ENCODE assay signal across 8 mouse cellular contexts in the genomic region with DNA sequence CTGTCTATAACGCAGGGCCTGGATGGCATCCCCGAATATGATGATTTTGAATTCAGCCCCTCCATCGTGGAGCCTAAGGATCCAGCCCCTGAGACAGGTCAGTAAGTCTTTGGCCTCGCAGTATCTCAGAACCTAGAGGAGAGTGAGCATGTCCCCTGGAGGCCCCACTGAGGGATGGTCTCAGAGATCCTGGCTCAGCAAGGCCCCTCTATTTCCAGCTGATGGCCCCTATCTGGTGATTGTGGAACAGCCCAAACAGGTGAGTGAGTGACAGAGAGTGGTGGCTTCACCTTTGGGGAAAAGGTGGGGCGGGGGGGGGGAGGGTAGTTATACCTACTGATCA. TPM values are rescaled to one million over a fixed set of nuclear protein-coding genes. Genes with fewer than 3 reads are reported as not detected.
A peak's percentile ranks its signal among the peaks of the same experiment; 100 is the strongest.
DNase-seq lines count a peak whose midpoint lies in the region; ATAC-seq and TF ChIP-seq lines count a peak whose summit lies in the region.

No protein-coding gene starts in this region.

- no peaks in the 10 kb centered on the region for H3K9me3 ChIP-seq in heart, embryonic 12.5 days (replicated peaks)
- no peaks in the 10 kb centered on the region for H3K9me3 ChIP-seq in E14TG2a.4 (ENCODE audit: low read length)
- no peaks in the 10 kb centered on the region for H3K9me3 ChIP-seq in forebrain, embryonic 16.5 days (ENCODE audit: control insufficient read depth, low read length)
- H3K9me3 ChIP-seq in liver, embryonic 14.5 days (ENCODE audit: control insufficient read depth, low read length), result no peaks in the 10 kb centered on the region

- peaks cover 38% of the 10 kb centered on the region for H3K27me3 ChIP-seq in heart, embryonic 12.5 days (replicated peaks)
- peaks cover 75% of the 10 kb centered on the region for H3K27me3 ChIP-seq in E14TG2a.4 (ENCODE audit: insufficient read depth, low read length)
- peaks cover 12% of the 10 kb centered on the region for H3K27me3 ChIP-seq in forebrain, embryonic 16.5 days (replicated peaks; ENCODE audit: control insufficient read depth, insufficient read depth, low read length)
- no peaks in the 10 kb centered on the region for H3K27me3 ChIP-seq in liver, embryonic 14.5 days (ENCODE audit: control insufficient read depth, insufficient read depth, low read length)

- peak overlapping the region; percentile 99 for H3K4me2 ChIP-seq in heart, embryonic 12.5 days
- peak overlapping the region; percentile 89 for H3K4me2 ChIP-seq in forebrain, embryonic 16.5 days (ENCODE audit: low read length)
- peak overlapping the region; percentile 90 for H3K4me2 ChIP-seq in liver, embryonic 14.5 days (ENCODE audit: low read depth)

- H3K4me1 ChIP-seq in heart, embryonic 12.5 days (replicated peaks), result peaks cover 25% of the 10 kb centered on the region
- H3K4me1 ChIP-seq in E14TG2a.4 (replicated peaks; ENCODE audit: low read depth, low read length), result peaks cover 47% of the 10 kb centered on the region
- peaks cover 31% of the 10 kb centered on the region for H3K4me1 ChIP-seq in forebrain, embryonic 16.5 days (replicated peaks; ENCODE audit: control insufficient read depth, insufficient read depth, low read length)
- peaks cover 7 to 11% of the 10 kb centered on the region in 2 experiments for H3K4me1 ChIP-seq in liver, embryonic 14.5 days (replicated peaks; ENCODE audit: control insufficient read depth in 2 of 2, insufficient read depth in 2 of 2, low read length in 1 of 2)

- intact Hi-C loops in left cerebral cortex, adult 2 months (cut with DNase I), result no loop called here

- ATAC-seq in heart, embryonic 12.5 days (ENCODE audit: insufficient number of reproducible peaks, low FRiP score), result no peak
- ATAC-seq in forebrain, embryonic 16.5 days, result no peak
- ATAC-seq in liver, embryonic 14.5 days (ENCODE audit: insufficient read depth), result no peak

- H3K36me3 ChIP-seq in heart, embryonic 12.5 days, result peaks cover 28% of the 10 kb centered on the region
- peaks cover 22% of the 10 kb centered on the region for H3K36me3 ChIP-seq in E14TG2a.4 (ENCODE audit: insufficient read depth, low read length)
- H3K36me3 ChIP-seq in forebrain, embryonic 16.5 days (ENCODE audit: control insufficient read depth, insufficient read depth), result no peaks in the 10 kb centered on the region
- H3K36me3 ChIP-seq in liver, embryonic 14.5 days (replicated peaks; ENCODE audit: control insufficient read depth, insufficient read depth, low read depth), result no peaks in the 10 kb centered on the region

- 57% methylated on average over 5 of the region's 5 CpGs for WGBS in heart, embryonic 12.5 days
- 52% methylated on average over 5 of the region's 5 CpGs for WGBS in forebrain, embryonic 16.5 days
- WGBS in liver, embryonic 14.5 days (ENCODE audit: insufficient replicate concordance), result 55% methylated on average over 5 of the region's 5 CpGs

- no peak overlapping the region for H3K27ac ChIP-seq in heart, embryonic 12.5 days (ENCODE audit: poor library complexity, severe bottlenecking)
- no peak overlapping the region for H3K27ac ChIP-seq in forebrain, embryonic 16.5 days (ENCODE audit: low read length)
- peak overlapping the region; percentile 18; the same call in 1 of the 2 replicates for H3K27ac ChIP-seq in liver, embryonic 14.5 days
- H3K27ac ChIP-seq in left cerebral cortex, adult 2 months, result no peak overlapping the region

- no peak for TF ChIP-seq EP300 in liver, embryonic 14.5 days (IDR thresholded peaks at IDR 0.05; ENCODE audit: low read depth)

- TF ChIP-seq CTCF in E14TG2a.4 (conservative IDR thresholded peaks at IDR 0.05; ENCODE audit: low read length), result no peak
- TF ChIP-seq CTCF in liver, embryonic 14.5 days (IDR thresholded peaks at IDR 0.05; ENCODE audit: low read depth), result no peak
- TF ChIP-seq CTCF in left cerebral cortex, adult 2 months (IDR thresholded peaks at IDR 0.05), result no peak

- H3K4me3 ChIP-seq in heart, embryonic 12.5 days, result peak overlapping the region; percentile 81
- H3K4me3 ChIP-seq in E14TG2a.4 (replicated peaks; ENCODE audit: low read length), result peak overlapping the region; percentile 87
- H3K4me3 ChIP-seq in forebrain, embryonic 16.5 days (replicated peaks; ENCODE audit: low read length), result no peak overlapping the region
- H3K4me3 ChIP-seq in liver, embryonic 14.5 days (ENCODE audit: insufficient read depth in 1 of 2, low read depth in 2 of 2, low read length in 2 of 2), result peak overlapping the region; percentile 81 to 84
- H3K4me3 ChIP-seq in left cerebral cortex, adult 2 months, result no peak overlapping the region

- DNase-seq in heart, adult 18-20 months, result no peak
- DNase-seq in liver, embryonic 14.5 days (ENCODE audit: low read depth in 3 of 3, low spot score in 3 of 3), result no peak
- no peak for DNase-seq in ovary, postnatal 10 days (ENCODE audit: low spot score)
- no peak for DNase-seq in left cerebral cortex, adult 2 months (ENCODE audit: extremely low spot score in 1 of 2, low spot score in 2 of 2)
- no peak for DNase-seq in testis, postnatal 10 days (ENCODE audit: low spot score)

- H3K9ac ChIP-seq in heart, embryonic 12.5 days, result peak overlapping the region; percentile 82
- H3K9ac ChIP-seq in forebrain, embryonic 16.5 days (replicated peaks; ENCODE audit: low read depth, low read length), result no peak overlapping the region
- peak overlapping the region; percentile 72 for H3K9ac ChIP-seq in liver, embryonic 14.5 days (replicated peaks)

RNA-seq across cellular contexts. Expression of a gene that starts 2.1 kb away (rescaled TPM):
- 7.2 and 7.6 TPM in 2 replicates for polyA plus RNA-seq in heart, embryonic 12.5 days (2016; fragmentation: Nextera tagmentation; extraction: Ambion mirVana)
- 10 to 100 TPM; 19.7 to 22.1 TPM for total RNA-seq in heart, adult 18-20 months (2021)
- 1.8 and 1.9 TPM in 2 replicates for polyA plus RNA-seq in forebrain, embryonic 16.5 days (2015; fragmentation: Nextera tagmentation; extraction: Ambion mirVana)
- 4.0 and 4.5 TPM in 2 replicates for polyA plus RNA-seq in liver, embryonic 14.5 days (2012; rRNA removed)
- 2.6 and 3.9 TPM in 2 replicates for polyA plus RNA-seq in liver, embryonic 14.5 days (2014; fragmentation: Nextera tagmentation; extraction: Ambion mirVana)
- 1 to 10 TPM; 2.9 to 3.3 TPM for total RNA-seq in left cerebral cortex, adult 2 months (2021)

RNA-seq across cellular contexts. Expression of a gene that starts 20.7 kb away (rescaled TPM):
- 12.0 and 13.4 TPM in 2 replicates for polyA plus RNA-seq in heart, embryonic 12.5 days (2016; fragmentation: Nextera tagmentation; extraction: Ambion mirVana)
- total RNA-seq in heart, adult 18-20 months (2021), result under 1 TPM; 0.51 to 0.60 TPM
- polyA plus RNA-seq in forebrain, embryonic 16.5 days (2015; fragmentation: Nextera tagmentation; extraction: Ambion mirVana), result 74.1 and 89.8 TPM in 2 replicates
- polyA plus RNA-seq in liver, embryonic 14.5 days (2012; rRNA removed), result 4.9 and 5.9 TPM in 2 replicates
- 4.9 and 6.2 TPM in 2 replicates for polyA plus RNA-seq in liver, embryonic 14.5 days (2014; fragmentation: Nextera tagmentation; extraction: Ambion mirVana)
- total RNA-seq in left cerebral cortex, adult 2 months (2021), result 100 to 1,000 TPM; 605 to 647 TPM

RNA-seq across cellular contexts. Expression of a gene that starts 21.7 kb away (rescaled TPM):
- polyA plus RNA-seq in heart, embryonic 12.5 days (2016; fragmentation: Nextera tagmentation; extraction: Ambion mirVana), result 9.9 and 10.0 TPM in 2 replicates
- total RNA-seq in heart, adult 18-20 months (2021), result 1 to 10 TPM; 6.5 to 6.9 TPM
- polyA plus RNA-seq in forebrain, embryonic 16.5 days (2015; fragmentation: Nextera tagmentation; extraction: Ambion mirVana), result 40.1 and 44.2 TPM in 2 replicates
- polyA plus RNA-seq in liver, embryonic 14.5 days (2012; rRNA removed), result 6.3 and 8.0 TPM in 2 replicates
- 10.0 and 12.5 TPM in 2 replicates for polyA plus RNA-seq in liver, embryonic 14.5 days (2014; fragmentation: Nextera tagmentation; extraction: Ambion mirVana)
- total RNA-seq in left cerebral cortex, adult 2 months (2021), result 10 to 100 TPM; 27.0 to 29.6 TPM

RNA-seq across cellular contexts. Expression of a gene that starts 32.3 kb away (rescaled TPM):
- 97.7 and 116 TPM in 2 replicates for polyA plus RNA-seq in heart, embryonic 12.5 days (2016; fragmentation: Nextera tagmentation; extraction: Ambion mirVana)
- total RNA-seq in heart, adult 18-20 months (2021), result 10 to 100 TPM; 91.4 to 92.1 TPM
- polyA plus RNA-seq in forebrain, embryonic 16.5 days (2015; fragmentation: Nextera tagmentation; extraction: Ambion mirVana), result 375 and 392 TPM in 2 replicates
- 35.3 and 54.9 TPM in 2 replicates for polyA plus RNA-seq in liver, embryonic 14.5 days (2012; rRNA removed)
- 76.6 and 79.2 TPM in 2 replicates for polyA plus RNA-seq in liver, embryonic 14.5 days (2014; fragmentation: Nextera tagmentation; extraction: Ambion mirVana)
- 100 to 1,000 TPM; 188 to 196 TPM for total RNA-seq in left cerebral cortex, adult 2 months (2021)

RNA-seq across cellular contexts. Expression of a gene that starts 34.7 kb away (rescaled TPM):
- polyA plus RNA-seq in heart, embryonic 12.5 days (2016; fragmentation: Nextera tagmentation; extraction: Ambion mirVana), result 4.3 and 4.4 TPM in 2 replicates
- total RNA-seq in heart, adult 18-20 months (2021), result 1 to 10 TPM; 3.7 to 4.0 TPM
- polyA plus RNA-seq in forebrain, embryonic 16.5 days (2015; fragmentation: Nextera tagmentation; extraction: Ambion mirVana), result 12.2 and 12.3 TPM in 2 replicates
- 9.5 and 12.5 TPM in 2 replicates for polyA plus RNA-seq in liver, embryonic 14.5 days (2012; rRNA removed)
- polyA plus RNA-seq in liver, embryonic 14.5 days (2014; fragmentation: Nextera tagmentation; extraction: Ambion mirVana), result 8.3 and 9.5 TPM in 2 replicates
- 10 to 100 TPM; 25.5 to 25.9 TPM for total RNA-seq in left cerebral cortex, adult 2 months (2021)

Comparison
In these comparisons a context has a peak if more than half of its experiments do, and no peak if none do; other contexts are left out.
1. H3K4me3 ChIP-seq: peak in heart, embryonic 12.5 days (single experiment), E14TG2a.4 (single experiment) and liver, embryonic 14.5 days (2 of 2); none in forebrain, embryonic 16.5 days (single experiment) and left cerebral cortex, adult 2 months (single experiment).
2. Peak in every context shown above with its lines, with median percentiles within 50 percentile points of each other: H3K4me2 ChIP-seq.